Mouse (Mus musculus) C2C12 (cell line): ENCODE data around the gene Anpep.

Experiments used
- CEBPB ChIP-seq: IDR thresholded peaks from one replicate; pipeline ENCODE4 v1.6.1; 2011; ENCODE audit warnings: low read depth, mild to moderate bottlenecking, control low read depth, moderate library complexity
- CTCF ChIP-seq: IDR thresholded peaks from one replicate; pipeline ENCODE4 v1.5.1; 2011; ENCODE audit not compliant: control insufficient read depth, insufficient read depth, insufficient read length
- MYOG ChIP-seq: IDR thresholded peaks from one replicate; pipeline ENCODE4 v1.6.1; 2011; ENCODE audit not compliant: control insufficient read depth, insufficient read length; ENCODE audit errors: extremely low read depth

DNA sequence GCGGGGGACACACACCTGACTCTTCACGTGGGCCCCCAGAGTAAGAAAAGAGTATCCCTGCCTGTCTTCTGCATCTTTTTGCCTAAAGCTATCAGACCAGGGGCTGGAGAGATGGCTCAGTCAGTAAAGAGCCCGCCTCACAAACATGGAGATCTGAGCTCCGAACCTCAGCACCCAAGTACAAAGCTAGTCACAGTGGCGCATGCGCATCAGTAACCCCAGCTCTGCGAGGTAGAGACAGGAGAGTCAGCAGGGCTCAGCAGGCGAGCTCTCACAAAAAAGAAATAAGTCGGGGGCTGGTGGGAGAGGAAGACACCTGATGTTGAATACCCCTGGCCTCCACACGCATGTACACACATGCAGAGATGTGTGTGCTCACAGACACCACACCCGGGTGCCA lies 40.9 kb downstream of the Anpep start:
- TF ChIP-seq CTCF, result no peak
- TF ChIP-seq CEBPB, result no peak
- TF ChIP-seq MYOG, result no peak
